Mouse (Mus musculus) forebrain, embryonic 16.5 days (tissue): ENCODE results near the gene Recql5. TPM values are rescaled to one million over a fixed set of nuclear protein-coding genes. Genes with fewer than 3 reads are reported as not detected.

ENCODE experiments used
- ATAC-seq: fragments of 200-750 bp; cut with Nextera tagmentation; 2 replicates; pipeline ENCODE4 v1.8.0; 2017; ENCODE audit warnings: mild to moderate bottlenecking, moderate library complexity
- H3K27ac ChIP-seq: fragments of 300-500 bp; sonication (generic); 2 replicates; pipeline ENCODE4 v1.5.1; 2014; ENCODE audit warnings: low read length, control low read depth
- H3K27me3 ChIP-seq: fragments of 300-500 bp; sonication (generic); replicated peaks from 2 replicates; pipeline ENCODE4 v1.6.1; 2014; ENCODE audit warnings: low read length; ENCODE audit not compliant: control insufficient read depth, insufficient read depth
- H3K36me3 ChIP-seq: fragments of 300-500 bp; sonication (generic); 2 replicates; pipeline ENCODE4 v1.6.1; 2014; ENCODE audit not compliant: control insufficient read depth, insufficient read depth
- H3K4me1 ChIP-seq: fragments of 300-500 bp; sonication (generic); replicated peaks from 2 replicates; pipeline ENCODE4 v1.6.1; 2014; ENCODE audit warnings: low read length; ENCODE audit not compliant: control insufficient read depth, insufficient read depth
- H3K4me2 ChIP-seq: fragments of 300-500 bp; sonication (generic); 2 replicates; pipeline ENCODE4 v1.6.1; 2014; ENCODE audit warnings: mild to moderate bottlenecking, low read length, control low read depth
- H3K4me3 ChIP-seq: fragments of 300-500 bp; sonication (generic); replicated peaks from 2 replicates; pipeline ENCODE4 v1.5.1; 2014; ENCODE audit warnings: mild to moderate bottlenecking, low read length, control low read depth
- H3K9ac ChIP-seq: fragments of 300-500 bp; sonication (generic); replicated peaks from 2 replicates; pipeline ENCODE4 v1.6.1; 2014; ENCODE audit warnings: low read depth, low read length, control low read depth
- H3K9me3 ChIP-seq: fragments of 300-500 bp; sonication (generic); 2 replicates; pipeline ENCODE4 v1.6.1; 2016; ENCODE audit warnings: low read length; ENCODE audit not compliant: control insufficient read depth
- WGBS: fragments of 180-500 bp; shearing (Covaris S2); extraction: QIAGEN DNeasy Blood & Tissue Kit; methylation state at CpG from one replicate; pipeline ENCODE4 v1.1.7; 2014; 5-methylcytosine and 5-hydroxymethylcytosine counted together
- polyA plus RNA-seq: library from polyadenylated mRNA; unstranded; fragments of >200 nt; fragmentation: Nextera tagmentation; extraction: Ambion mirVana; gene quantifications from 2 replicates; pipeline ENCODE4 v1.2.1, GENCODE M21; 2015

The Recql5 gene
- polyA plus RNA-seq, 1 experiment from 2014 or later = 26.0 TPM

GRCm38 (mm10) chr11:115920110-115920818 lies 13.0 kb downstream of the Recql5 start:
- Histone ChIP-seq H3K9ac (no peak overlapping the region), H3K4me1 (no peaks in the 10 kb centered on the region), H3K27ac (no peak overlapping the region), H3K27me3 (no peaks in the 10 kb centered on the region), H3K36me3 (peaks cover 7% of the 10 kb centered on the region; the same call in 1 of the 2 replicates), H3K4me2 (no peak overlapping the region), H3K4me3 (no peak overlapping the region), H3K9me3 (no peaks in the 10 kb centered on the region)
- WGBS = 37% methylated on average over 6 of the region's 6 CpGs
- no peak for ATAC-seq

DNA sequence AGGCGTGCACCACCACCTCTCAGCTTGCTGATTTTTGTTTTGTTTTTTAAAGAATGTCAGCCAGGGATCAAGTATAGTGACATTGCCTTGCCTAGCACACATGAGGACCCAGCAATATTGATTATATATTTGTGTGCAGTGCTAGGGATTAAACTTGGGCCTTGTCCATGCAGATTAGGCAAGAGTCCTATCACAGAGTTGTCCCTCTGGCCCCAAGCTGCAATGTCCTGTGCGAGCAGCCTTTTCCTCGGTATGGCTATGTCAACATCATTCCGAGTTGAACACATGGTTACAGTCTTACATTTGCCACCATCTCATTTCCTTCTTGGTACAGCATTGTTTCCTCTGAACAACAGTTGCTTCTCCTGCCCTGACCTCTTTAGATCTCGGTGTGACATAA lies 14.2 kb downstream of the Recql5 start:
- Histone ChIP-seq H3K4me2 (no peak overlapping the region), H3K27me3 (no peaks in the 10 kb centered on the region), H3K36me3 (peaks cover 5% of the 10 kb centered on the region; the same call in 1 of the 2 replicates), H3K9ac (no peak overlapping the region), H3K9me3 (no peaks in the 10 kb centered on the region), H3K27ac (no peak overlapping the region), H3K4me3 (no peak overlapping the region), H3K4me1 (no peaks in the 10 kb centered on the region)
- ATAC-seq = no peak
- WGBS = 91% methylated on average over 5 of the region's 5 CpGs

DNA sequence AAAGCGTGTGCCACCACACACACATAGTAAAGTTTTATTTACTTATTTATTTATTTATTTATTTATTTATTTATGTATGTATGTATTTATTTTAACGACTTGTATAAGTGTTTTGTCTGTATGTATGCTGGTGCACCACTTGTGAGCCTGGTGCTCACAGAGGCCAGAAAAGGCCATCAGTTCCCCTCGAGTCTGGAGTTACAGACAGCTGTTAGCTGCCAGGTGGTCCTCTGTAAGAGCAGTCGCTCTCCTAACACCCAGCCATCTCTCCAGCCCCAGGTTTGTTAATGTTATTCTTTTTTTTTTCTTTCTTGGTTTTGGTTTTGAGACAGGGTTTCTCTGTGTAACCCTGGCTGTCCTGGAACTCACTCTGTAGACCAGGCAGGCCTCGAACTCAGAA lies 14.6 kb downstream of the Recql5 start:
- no peaks in the 10 kb centered on the region for H3K27me3 ChIP-seq
- no peak overlapping the region for H3K4me3 ChIP-seq
- ATAC-seq = no peak
- no peak overlapping the region for H3K9ac ChIP-seq
- H3K9me3 ChIP-seq = no peaks in the 10 kb centered on the region
- 95% methylated on average over 5 of the region's 5 CpGs for WGBS
- peaks cover 5% of the 10 kb centered on the region; the same call in 1 of the 2 replicates for H3K36me3 ChIP-seq
- H3K27ac ChIP-seq = no peak overlapping the region
- no peak overlapping the region for H3K4me2 ChIP-seq
- H3K4me1 ChIP-seq = no peaks in the 10 kb centered on the region

- Histone ChIP-seq H3K9ac (no peak overlapping the region), H3K4me3 (no peak overlapping the region), H3K4me2 (no peak overlapping the region), H3K4me1 (no peaks in the 10 kb centered on the region), H3K27ac (no peak overlapping the region), H3K9me3 (no peaks in the 10 kb centered on the region), H3K27me3 (no peaks in the 10 kb centered on the region), H3K36me3 (peaks cover 5% of the 10 kb centered on the region; the same call in 1 of the 2 replicates)
- no peak for ATAC-seq
- 94% methylated on average over 4 of the region's 4 CpGs for WGBS
These were observed 16.7 kb downstream of the Recql5 start for GRCm38 (mm10) chr11:115916579-115916978.

- 89% methylated on average over 11 of the region's 11 CpGs for WGBS
- H3K4me2 ChIP-seq = no peak within 1 kb of the TSS
- no peaks in the 10 kb centered on the region for H3K27me3 ChIP-seq
- ATAC-seq = no peak
- no peak within 1 kb of the TSS for H3K4me3 ChIP-seq
- H3K27ac ChIP-seq = no peak within 1 kb of the TSS
- peaks cover 5% of the 10 kb centered on the region; the same call in 1 of the 2 replicates for H3K36me3 ChIP-seq
- H3K9ac ChIP-seq = no peak within 1 kb of the TSS
- no peaks in the 10 kb centered on the region for H3K4me1 ChIP-seq
- H3K9me3 ChIP-seq = no peaks in the 10 kb centered on the region
These were observed 21.5 kb downstream of the Recql5 start, which contains the start of gene Smim6 for GRCm38 (mm10) chr11:115911632-115912376. Smim6 (plus strand) TSS chr11:115912017.

DNA sequence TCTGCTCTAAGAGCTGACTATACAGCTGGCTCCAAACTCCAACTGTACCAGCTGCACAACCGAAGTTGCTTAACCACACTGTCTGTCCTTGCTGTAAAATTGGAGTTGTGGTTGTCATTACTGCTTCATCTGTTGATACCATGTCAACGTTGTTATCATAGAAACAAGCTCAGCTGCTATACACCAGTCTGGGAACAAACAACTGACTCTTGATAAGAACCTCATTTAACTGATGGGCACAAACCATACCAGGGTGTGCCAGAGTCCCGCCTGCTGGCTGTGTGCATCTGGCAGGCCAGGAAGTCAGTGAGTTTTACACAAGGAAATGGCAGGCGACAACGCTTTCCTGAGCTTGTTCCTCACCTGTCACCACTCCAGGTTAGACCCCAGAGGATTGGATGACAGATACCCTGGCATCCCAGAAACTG lies 22.1 kb downstream of the Recql5 start:
- Histone ChIP-seq H3K4me3 (no peak overlapping the region), H3K27me3 (no peaks in the 10 kb centered on the region), H3K36me3 (peaks cover 5% of the 10 kb centered on the region; the same call in 1 of the 2 replicates), H3K9me3 (no peaks in the 10 kb centered on the region), H3K4me1 (no peaks in the 10 kb centered on the region), H3K27ac (no peak overlapping the region), H3K4me2 (no peak overlapping the region), H3K9ac (no peak overlapping the region)
- 96% methylated on average over 5 of the region's 5 CpGs for WGBS
- ATAC-seq = no peak

DNA sequence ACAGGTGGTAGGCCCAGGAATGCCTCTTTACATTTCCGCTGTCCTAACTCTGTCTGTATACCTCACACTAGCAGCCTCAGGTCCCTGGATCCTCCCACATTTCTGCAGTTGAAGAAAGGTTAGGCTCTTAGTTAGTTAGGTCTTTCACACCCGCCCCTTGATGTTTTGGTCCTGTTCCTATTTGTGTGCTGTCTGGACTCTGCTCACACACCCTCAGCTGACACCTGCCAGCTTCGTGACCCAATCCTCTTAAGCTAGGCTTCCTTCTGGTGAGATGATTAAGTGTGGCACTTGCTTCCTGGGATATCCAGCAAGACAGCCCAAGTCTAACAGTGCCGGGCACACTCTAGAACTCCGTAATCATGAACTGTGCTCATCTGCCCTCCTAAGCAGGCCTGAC lies 26.8 kb downstream of the Recql5 start:
- Histone ChIP-seq H3K27me3 (no peaks in the 10 kb centered on the region), H3K9me3 (no peaks in the 10 kb centered on the region), H3K4me3 (no peak overlapping the region), H3K4me2 (no peak overlapping the region), H3K27ac (no peak overlapping the region), H3K36me3 (no peaks in the 10 kb centered on the region), H3K9ac (no peak overlapping the region), H3K4me1 (no peaks in the 10 kb centered on the region)
- no peak for ATAC-seq
- WGBS = 88% methylated on average over 5 of the region's 5 CpGs

GRCm38 (mm10) chr11:115906116-115906515 lies 27.2 kb downstream of the Recql5 start:
- H3K27ac ChIP-seq = no peak overlapping the region
- no peaks in the 10 kb centered on the region for H3K36me3 ChIP-seq
- no peaks in the 10 kb centered on the region for H3K27me3 ChIP-seq
- no peak overlapping the region for H3K9ac ChIP-seq
- 73% methylated on average over 3 of the region's 3 CpGs for WGBS
- H3K4me3 ChIP-seq = no peak overlapping the region
- no peak overlapping the region for H3K4me2 ChIP-seq
- no peaks in the 10 kb centered on the region for H3K4me1 ChIP-seq
- no peak for ATAC-seq
- no peaks in the 10 kb centered on the region for H3K9me3 ChIP-seq

DNA sequence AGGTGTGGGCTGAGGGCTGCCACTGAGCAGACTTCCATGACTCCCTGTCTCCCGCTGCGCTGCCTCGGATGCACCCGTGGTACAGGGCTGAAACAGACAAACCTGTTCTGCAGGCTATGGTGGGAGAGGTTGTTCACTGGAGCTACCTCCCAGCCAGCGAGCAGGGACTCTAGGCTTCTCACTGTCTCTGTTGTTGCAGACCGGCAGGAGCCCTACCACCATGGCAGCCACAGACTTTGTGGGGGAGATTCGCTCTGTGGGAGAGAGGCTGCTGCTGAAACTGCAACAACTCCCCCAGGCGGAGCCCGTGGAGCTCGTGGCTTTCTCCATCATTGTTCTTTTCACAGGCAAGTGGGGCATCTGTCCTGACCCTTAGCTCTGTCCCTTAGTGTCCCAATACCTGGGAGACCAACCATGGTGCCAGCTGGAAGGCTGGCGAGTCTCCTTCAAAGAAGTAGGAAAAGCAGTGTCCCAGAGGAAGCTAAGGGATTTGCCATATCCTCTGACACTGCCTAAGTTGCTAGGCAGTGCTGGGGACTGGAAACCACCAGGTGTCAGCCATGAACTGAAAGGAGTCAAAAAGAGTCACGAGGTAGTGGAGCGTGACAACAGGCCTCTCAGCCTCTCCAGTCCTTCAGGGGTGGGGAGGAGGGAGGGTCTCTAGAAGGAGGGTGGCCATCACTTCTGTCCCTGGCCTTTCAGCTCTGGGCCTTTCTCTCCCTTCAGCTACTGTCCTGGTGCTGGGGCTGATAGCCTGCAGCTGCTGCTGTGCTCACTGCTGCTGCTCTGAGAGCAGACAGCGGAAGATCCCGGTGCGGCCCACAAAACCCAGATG lies 28.1 kb downstream of the Recql5 start:
- Histone ChIP-seq H3K27me3 (no peaks in the 10 kb centered on the region), H3K4me3 (no peak overlapping the region), H3K9me3 (no peaks in the 10 kb centered on the region), H3K36me3 (no peaks in the 10 kb centered on the region), H3K9ac (no peak overlapping the region), H3K4me1 (no peaks in the 10 kb centered on the region), H3K4me2 (no peak overlapping the region), H3K27ac (no peak overlapping the region)
- ATAC-seq = no peak
- 61% methylated on average over 16 of the region's 16 CpGs for WGBS
